Mouse (Mus musculus): ENCODE data around the gene Fat2.
A peak's percentile ranks its signal among the peaks of the same experiment; 100 is the strongest.

Fat2 gene

DNA sequence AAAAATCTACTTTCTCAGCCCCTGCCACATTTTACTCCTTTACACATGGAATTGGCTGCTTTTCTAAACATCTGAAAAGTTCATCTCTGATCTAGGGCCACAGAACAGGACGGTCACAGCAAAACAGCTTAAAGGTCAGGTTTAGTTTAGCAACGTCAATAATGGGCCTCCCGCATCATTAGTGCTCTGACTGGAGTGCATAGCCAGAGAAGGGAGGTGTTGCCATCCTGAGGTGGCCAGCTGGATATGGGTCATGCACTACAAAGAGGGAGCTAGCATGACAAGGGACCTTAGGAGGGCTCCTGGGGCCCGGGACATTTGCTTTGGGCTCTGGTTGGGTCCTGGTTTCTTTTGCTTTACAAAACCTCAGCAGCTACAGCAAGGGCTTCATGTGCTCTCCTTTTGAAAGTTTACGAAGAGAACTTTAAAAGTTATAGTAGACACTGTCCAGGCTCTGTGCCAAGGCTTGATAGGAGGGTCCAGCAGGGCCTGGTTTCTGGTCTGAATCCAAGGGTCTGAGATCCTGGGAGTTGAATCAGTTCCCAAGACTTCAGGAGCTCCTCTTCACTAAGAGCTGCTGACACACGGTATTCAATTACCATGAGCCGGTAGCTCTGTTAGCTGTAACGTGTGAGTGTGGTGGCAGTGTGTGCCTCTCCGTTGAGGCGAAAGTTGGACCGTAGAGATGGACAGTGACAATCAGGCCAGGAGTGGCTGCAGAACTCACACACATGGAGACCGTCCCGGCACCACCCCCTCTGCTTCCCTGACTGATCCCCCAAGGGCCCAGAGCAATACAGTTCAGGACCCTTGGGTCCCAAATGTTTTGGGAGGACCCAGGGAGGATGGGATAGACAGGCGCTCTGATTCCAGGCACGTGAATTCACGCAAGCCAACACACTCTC lies 6.2 kb downstream of the Fat2 start:
- no peak for DNase-seq (ENCODE audit: low read depth)

DNA sequence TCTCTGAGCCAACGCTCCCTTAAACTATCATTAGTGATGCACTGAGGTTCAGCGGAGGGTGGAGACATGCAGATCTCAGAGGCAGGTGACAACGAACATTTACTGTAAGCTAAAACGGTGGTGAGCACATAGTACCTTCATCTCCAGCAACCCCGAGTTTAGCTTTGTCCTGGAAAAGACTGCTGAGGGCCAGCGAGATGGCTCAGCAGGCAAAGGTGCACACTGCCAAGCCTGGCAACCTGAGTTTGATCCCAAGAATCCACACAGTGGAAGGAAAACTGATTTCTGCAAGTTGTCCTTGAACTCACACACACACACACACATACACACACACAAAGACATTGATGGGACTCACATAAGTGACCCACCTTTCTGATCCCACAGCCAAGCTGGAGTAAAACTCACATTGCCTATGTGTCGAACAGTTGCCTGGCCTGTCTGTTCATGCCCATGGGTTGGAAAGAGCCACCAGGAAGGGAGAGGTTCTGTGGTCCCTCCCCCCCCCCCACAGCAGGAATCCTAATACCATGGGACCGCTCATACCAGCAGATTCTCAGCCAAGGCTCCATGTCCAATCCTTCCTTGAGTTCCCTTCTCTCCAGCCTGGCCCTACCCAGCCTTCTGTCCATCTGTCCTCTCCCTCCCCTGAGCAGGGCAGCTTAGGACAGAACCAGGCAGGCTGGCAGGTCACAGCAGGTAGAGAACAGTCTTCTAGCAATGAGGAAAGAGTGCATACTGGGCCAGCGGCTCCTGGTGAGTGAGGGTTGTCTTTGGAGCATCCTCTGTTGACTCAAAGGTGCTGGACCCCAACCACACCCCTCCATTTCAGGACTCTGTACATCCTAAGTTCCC lies 8.6 kb downstream of the Fat2 start:
- DNase-seq (ENCODE audit: low read depth), result no peak

DNA sequence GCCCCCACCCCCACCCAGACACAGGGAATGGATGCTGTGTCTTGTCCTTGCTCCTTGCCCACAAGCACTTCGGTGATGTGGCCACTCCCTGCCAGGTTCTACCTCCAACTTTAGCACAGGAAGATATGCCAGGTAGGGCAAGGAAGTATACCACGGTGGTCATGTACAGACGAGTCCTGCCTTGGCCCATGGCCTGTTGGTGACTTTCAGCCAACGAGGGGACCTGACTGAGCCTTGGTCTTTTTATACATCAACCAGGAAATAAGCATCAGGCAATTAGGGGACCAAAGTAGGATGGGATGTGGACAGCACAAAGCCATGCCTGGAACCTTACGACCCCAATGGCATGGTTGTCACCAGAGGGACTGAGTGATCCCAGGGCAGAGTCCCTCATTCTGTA lies 9.3 kb downstream of the Fat2 start:
- no peak for DNase-seq (ENCODE audit: low read depth)

- DNase-seq (ENCODE audit: low read depth), result no peak
These were observed 10.2 kb downstream of the Fat2 start for GRCm38 (mm10) chr11:55326211-55326610.

DNA sequence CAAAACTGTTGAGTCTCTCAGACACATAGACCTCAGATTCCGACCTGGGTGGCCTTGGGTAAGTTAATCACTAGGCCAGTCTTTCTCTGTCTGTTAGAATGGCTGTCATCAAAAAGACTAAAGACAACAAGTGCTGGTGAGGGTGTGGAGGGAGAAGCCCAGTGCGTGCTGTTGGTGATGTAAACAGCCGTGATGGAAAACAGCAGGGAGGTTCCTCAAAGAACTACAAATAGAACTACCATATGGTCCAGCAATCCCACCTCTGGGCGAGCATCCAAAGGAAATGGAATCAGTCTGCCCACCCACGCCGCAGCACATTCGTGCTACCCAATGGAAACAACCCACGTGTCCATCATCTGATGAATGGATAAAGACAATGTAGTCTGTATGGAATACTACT lies 12.5 kb downstream of the Fat2 start:
- no peak for DNase-seq (ENCODE audit: low read depth)

GRCm38 (mm10) chr11:55320990-55321389 lies 15.4 kb downstream of the Fat2 start:
- no peak for DNase-seq (ENCODE audit: low read depth)

DNA sequence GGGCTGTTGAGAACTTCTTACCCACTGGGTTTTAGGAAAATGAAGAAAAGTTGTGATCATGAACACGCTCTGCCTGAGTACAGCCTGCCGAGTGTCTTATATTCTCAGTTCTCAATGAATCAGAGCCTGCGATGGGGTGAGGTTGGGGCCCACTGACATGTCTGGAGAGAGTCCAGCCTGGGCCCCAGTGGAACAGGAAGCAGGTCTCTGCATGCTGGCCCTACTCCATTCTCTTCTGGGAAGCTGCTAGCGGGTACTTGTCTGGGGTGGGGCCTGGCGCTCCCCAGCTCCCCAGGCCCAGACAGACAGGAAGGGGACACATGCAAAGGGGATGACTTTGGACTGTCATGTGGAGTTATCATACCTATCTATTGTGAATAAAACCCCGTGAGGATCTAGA lies 20.4 kb downstream of the Fat2 start:
- no peak for DNase-seq (ENCODE audit: low read depth)

- DNase-seq (ENCODE audit: low read depth), result no peak
These were observed 21.7 kb downstream of the Fat2 start for GRCm38 (mm10) chr11:55314704-55315047.

DNA sequence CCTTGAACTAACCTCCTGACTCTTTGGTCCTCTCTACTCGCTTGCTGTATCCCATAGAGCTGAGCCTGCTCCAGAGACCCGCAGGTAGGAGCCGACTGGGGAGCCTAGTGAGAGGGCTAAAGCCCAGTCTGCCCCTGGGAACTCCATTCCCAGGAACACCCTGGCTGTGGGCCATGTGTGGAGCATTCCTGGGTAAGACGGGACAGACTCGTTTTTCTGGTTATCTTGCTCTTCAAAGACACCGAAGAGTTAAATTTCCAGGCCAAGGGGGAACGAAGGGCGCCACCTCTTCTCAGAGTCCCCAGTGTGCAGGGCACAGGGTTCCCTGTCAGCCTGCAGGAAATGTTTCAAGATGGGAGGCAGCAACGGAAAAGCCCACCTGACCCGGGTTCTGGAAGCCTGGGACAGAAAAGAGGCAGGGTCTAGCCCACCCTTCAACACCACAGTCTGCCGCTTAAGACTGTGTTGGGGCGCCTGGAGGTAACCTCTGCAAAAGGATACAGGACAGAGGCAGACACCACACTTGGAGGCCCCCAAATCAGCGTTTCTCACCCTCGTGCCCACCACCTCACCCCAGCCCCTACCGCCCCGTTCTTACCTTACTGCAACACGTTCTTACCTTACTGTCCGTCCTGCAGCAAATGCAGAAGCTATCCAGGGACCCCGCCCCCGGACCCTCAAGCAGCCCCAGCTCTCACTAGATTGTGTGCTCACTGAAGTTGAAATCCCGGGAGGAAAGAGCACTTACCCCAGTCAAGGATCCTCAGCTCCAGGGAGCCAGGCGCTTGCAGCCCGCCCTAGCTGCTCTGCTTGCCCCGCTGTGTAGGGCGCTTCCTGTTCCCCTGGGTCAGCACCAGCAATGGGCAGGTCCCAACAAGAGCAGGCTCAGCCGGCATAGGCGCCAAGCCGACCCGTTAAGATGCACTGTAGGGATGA lies 22.3 kb downstream of the Fat2 start:
- no peak for DNase-seq (ENCODE audit: low read depth)

- DNase-seq (ENCODE audit: low read depth), result no peak
These were observed 34.0 kb downstream of the Fat2 start for GRCm38 (mm10) chr11:55302350-55302749.

DNA sequence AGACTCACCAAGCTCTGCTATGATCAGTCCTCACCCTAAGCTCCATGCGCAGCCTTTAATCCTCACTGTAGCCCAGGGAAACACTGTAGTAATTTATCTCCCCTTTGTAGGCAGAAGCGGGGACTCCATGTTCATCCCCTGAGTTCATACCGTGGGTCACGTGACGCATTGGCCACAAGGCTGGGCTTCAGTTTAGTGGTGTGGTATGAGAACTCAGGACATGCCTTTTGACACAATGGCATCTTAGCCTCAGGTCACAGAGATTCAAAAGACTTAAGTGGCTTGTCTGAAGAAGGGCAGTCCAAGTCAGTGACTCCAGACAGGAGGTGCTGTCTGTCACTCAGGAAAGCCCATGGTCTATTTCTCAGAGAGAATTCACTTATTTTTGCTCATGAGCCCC lies 43.2 kb downstream of the Fat2 start:
- DNase-seq (ENCODE audit: low read depth), result no peak

DNA sequence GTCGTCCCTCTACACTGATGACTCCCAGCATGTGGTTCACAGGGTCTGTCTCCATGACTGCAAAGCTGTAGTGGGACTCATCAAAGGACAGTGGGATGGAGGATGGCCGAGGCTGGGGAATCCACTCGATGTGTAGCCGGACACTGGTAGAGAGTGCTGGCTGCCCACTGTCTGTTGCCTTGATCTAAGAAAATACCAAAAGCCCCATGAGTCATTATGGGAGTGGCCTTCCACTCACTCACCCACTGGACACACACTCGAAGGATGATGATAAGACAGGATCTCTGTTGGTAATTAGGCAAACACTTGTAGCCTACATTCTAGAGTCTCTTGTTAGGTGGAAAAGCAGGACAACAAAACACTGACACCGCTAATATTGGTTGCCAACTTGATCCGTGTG lies 44.5 kb downstream of the Fat2 start:
- DNase-seq (ENCODE audit: low read depth), result no peak

GRCm38 (mm10) chr11:55289851-55290391 lies 46.4 kb downstream of the Fat2 start:
- no peak for DNase-seq (ENCODE audit: low read depth)

DNA sequence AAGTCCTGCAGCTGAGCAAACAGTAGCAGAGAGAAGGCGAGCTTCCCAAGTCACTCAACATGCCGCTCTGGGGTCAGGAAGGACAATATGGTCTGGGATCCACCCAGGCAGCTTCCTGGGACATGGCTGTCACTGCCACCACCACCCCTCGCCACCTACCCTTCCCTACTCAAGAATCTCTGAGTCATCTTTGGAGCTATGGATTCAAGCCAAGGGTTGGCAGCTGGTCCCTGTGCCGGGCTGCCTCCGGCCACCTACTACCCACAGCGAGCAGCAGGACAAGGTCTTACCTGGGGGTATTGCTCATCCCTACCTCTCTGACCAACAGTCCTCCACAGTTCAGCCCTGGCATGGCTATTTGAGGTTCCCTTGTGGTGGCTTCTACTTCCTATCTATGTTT lies 61.6 kb downstream of the Fat2 start:
- DNase-seq (ENCODE audit: low read depth), result no peak

GRCm38 (mm10) chr11:55268580-55268979 lies 67.8 kb downstream of the Fat2 start:
- DNase-seq (ENCODE audit: low read depth), result no peak

DNA sequence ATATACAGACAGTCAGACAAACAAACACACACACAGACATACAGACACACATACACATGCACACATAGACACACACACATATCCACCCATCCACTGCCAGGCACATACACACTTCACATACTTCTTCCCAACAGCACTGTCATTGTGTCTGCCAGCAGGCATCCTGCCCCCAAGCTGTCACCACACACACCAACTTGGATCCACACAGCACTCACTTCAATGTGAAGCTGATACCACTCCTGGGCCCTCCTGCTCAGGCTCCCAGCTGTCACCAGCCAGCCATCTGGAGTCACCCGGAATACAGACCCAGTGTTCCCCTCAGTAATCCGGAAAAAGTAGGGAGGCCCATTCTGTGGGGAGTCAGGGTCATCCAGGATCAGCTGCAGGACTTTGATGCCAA lies 70.7 kb downstream of the Fat2 start:
- no peak for DNase-seq (ENCODE audit: low read depth)

GRCm38 (mm10) chr11:55264318-55264717 lies 72.0 kb downstream of the Fat2 start:
- no peak for DNase-seq (ENCODE audit: low read depth)

DNA sequence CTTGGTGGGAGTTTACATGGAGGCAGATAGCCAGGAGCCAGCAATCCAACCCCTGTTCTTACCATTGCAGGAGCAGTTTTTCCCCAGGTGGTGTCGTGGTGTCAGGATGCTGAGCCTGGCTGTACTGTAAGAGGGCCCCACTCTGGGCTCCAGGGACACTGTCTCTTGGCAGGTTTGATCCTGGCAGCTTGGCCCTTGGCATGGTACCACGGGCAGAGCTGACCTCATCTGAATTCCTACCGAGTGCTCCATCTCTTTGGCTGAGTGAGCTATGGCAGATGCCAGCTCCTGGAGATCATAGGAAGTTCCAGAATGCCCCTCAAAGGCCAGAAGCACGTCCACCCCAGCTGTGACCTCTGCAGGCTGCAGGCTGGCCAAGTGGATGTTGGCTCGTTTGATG lies 74.4 kb downstream of the Fat2 start:
- DNase-seq (ENCODE audit: low read depth), result no peak

DNA sequence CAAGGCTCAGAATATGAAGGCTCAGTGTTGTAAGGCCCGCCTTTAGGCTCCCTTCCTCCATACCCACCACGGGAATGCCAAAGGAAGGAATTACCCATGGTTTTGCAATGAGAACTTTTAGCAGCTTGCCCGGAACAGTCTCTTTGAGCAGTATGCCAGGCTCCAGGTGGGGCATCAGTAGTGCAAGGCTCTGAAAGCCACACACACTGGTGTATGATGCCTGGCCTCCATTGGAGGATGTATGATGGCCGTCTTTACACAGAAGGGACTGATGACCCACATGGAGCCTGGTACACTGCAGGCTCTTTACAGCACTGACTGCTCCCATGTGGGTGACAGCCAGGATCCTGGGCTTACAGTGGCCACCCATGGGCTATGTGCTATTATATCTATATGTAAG lies 75.3 kb downstream of the Fat2 start:
- no peak for DNase-seq (ENCODE audit: low read depth)

DNA sequence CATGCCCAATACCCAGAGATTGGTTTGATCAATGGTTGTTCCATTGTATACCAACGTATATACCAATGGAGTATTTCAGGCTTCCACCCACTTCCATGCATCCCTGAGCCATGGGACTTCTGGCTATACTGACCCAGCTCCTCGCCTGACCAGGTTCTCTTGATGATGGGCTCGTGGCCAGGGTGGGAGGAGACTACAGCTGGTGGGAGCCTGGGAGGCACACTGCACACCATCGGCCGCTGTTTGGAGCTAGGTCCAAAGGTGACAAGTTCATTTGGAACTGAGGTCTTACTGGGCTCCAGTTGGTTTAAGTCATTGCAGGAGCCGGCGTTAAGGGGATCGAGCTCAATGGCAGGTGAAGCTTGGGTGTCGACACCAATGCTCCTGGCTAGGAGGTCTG lies 83.0 kb downstream of the Fat2 start:
- DNase-seq (ENCODE audit: low read depth), result no peak

GRCm38 (mm10) chr11:55250527-55250926 lies 85.8 kb downstream of the Fat2 start:
- no peak for DNase-seq (ENCODE audit: low read depth)

- DNase-seq (ENCODE audit: low read depth), result peak; percentile 71
These were observed 95.8 kb downstream of the Fat2 start for GRCm38 (mm10) chr11:55240556-55240955.

Measured in c-Kit-positive CD71-negative TER-119-negative erythroid progenitor cells, embryonic 14.5 days (primary cell).